Mouse (Mus musculus) ZHBTc4 (cell line): ENCODE results near the gene Rbpj.

Experiments
- DNase-seq: peaks from one replicate; pipeline ENCODE4 v3.0.0-alpha.2; 2011; ENCODE audit warnings: low read depth, low spot score

Rbpj gene

DNA sequence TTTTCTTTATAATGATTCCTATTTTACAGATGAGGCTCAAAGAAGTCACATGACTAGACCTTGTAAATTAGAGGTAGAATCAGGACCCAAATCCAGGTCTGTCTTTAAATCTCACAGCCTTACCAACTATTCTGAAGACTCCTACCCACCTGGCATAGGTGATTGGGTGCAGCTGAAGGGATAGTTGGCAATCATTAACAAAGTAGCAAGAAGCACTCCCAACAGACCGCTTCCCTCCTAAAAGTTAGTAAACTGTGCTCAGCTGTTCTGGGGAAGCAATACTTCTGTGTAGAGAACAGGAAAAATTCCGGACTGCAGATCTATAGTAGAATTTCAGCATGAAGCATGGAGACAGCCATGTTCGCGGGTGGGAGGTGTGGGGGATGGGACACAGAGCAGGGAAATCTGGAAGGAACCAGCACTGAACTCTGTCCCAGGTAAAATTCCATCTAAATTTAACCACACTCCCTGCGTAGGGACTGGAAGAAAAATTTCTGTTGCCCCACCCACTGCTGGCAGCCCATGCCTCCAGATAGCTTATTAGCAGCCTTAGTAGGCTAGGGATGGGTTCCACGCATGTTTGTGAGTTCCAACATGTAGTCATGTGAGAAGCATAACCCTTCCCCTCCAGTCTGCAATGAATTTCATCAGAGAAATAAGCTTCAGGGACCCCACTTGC is 3.3 kb downstream of the Rbpj start:
- DNase-seq = no peak

DNA sequence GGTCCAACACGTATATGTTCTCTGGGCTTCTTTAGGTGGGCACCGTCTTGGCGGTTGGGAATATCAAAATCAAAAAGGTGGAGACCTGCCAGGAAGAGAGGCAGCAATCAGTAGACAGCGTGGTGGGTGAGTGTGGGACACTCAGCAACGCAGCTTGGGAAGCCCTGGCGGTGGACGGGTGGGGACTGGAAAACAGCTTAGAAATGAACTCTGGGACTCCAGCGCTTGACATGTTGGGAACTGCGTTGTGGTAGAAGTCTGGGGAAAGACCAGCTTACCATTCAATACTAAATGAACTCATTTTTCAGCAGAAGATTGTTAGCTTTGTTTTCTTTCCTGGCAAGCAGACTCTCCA is 3.8 kb downstream of the Rbpj start:
- no peak for DNase-seq

DNA sequence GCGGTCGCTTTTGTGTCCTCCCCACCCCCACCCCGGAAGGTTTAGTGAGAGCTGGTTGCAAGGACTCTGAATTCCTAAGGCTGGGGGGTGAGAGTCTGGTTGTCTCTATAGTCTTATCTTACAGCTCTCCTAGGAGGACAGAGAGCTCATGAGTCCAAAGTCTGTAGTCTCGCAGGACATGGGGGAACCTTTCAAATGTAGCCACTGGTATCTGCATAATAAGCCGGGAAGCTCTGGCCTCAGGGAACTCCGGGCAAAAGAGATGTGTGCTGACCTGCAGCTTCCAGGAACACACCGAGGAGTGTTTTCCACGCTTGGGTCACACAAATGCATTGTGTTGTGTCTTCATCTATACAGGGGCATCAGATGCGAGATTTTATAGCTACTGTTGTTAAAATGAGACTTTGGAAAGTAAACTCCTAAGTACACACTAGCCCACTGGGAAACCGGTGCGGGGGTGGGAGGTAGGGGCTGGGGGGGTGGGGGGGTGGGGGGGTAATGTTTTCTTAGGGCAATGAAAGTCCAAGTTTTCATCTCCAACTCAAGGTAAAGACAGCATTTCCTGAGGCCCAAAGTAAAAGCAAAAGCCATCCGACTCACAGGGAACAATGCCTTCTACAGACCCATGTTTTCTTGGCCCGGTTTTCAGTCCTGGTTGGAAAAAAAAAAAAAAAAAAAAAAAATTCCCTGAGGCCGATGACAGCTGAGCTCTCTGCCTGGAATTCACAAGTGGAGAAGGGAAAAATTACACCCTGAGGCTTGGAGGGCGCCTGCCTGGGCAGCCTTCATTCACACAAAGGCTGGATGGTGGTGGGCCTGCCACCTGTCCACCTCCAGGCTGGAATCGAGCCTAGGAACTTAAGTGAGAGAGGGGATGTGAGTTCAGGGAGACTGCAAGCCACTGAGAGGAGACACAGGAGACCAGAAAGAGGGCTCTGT is 4.5 kb downstream of the Rbpj start:
- DNase-seq = peak; percentile 61

DNA sequence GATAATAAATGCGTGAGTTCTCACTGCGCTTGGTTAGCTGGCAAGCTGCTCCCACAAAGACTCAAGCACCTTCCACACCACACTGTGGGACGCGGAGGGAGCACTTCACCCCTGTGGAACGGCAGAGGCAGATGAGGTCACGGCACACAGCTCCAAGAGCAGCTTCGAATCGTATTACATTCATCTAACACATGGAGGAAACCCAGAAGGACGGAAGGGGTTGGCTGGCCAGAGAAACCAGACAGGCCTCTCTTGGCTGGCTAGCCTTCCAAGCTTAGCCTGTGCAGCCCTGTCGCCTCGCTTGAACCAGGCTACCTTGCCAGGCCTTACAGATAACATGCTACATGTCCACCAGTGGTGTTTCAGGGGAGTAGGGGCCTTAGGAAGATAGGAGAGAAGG is 6.5 kb downstream of the Rbpj start:
- DNase-seq = no peak

DNA sequence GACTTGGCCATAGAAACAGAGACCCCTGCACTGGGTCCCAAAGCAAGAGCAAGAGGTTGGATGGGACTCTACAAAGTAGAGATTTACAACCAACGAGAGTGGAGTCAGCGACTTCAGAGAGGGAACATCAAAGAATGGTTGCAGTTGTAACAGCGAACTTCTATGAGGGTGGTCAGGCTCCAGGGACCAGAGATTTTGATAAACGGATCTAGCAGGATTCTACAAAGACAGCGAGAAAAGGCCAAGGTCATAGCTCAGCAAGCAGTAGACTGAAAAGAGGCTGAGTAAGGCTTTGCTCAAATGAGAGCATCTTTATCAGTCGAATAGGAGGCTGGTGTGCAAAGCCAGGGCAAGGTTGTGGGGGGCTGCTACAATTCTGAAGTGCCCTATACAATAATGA is 13.2 kb downstream of the Rbpj start:
- no peak for DNase-seq

DNA sequence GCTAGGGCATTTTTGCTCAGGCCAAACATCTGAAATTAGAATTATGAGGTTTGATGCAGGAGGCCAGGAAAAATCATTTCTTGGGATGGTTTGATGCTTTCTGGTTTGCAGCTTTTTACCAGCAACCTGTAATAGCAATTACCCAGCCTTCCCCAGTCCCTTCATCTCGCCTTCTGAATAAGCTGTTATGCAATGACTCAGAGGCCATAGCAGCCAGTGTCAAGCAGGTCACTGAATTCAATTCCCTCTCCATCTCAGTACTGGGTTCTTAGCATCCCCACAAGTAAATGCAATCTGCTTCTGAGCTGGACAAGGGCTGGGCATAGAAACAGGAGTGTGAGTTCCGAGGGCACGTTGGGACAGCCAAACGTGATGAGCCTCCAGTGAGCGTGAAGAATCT is 13.9 kb downstream of the Rbpj start:
- DNase-seq = no peak

DNA sequence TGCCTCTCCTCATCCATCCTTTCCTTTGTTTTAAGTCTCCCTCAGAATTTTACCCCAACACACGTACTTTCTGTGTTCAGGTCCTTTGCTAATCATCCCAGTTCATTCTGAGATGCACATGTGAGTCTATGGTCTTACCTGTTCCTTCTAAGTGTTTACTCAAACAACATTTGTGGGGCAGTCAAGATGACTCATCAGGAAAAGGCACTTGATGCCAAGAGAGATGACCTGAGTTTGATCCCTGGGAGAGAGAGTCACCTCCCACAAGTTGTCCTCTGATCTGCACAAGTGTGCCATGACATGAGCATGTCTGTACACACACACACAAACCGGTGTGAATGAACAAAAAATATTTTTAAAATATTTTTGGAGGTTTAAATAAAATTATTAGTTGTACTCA is 15.1 kb downstream of the Rbpj start:
- DNase-seq = no peak

DNA sequence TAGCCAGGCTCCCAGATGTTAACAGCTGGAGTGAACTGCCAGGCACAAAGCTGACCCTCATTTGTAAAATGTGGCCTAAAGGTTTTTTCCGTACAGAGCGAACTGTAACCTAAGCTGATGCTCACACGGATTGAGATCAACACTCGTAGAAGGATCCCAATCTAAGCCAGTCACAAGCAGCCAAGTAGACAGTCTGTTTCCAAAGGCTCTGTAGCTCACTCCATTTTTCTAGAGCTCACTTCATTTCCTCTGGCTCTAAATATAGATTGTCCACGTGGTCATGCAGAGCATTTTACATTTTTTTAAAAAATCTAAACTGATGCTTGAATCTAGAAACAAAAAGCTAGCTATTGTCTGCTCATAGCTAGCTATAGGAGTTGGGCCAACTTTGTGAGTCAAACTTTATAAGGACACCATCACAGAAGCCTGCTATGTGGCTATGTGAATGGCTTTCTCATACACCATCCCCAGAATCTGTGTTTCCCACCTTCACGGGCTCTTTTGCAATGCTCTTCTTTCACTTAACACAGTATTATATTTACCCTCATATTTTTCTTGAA is 19.2 kb downstream of the Rbpj start:
- DNase-seq = no peak

DNA sequence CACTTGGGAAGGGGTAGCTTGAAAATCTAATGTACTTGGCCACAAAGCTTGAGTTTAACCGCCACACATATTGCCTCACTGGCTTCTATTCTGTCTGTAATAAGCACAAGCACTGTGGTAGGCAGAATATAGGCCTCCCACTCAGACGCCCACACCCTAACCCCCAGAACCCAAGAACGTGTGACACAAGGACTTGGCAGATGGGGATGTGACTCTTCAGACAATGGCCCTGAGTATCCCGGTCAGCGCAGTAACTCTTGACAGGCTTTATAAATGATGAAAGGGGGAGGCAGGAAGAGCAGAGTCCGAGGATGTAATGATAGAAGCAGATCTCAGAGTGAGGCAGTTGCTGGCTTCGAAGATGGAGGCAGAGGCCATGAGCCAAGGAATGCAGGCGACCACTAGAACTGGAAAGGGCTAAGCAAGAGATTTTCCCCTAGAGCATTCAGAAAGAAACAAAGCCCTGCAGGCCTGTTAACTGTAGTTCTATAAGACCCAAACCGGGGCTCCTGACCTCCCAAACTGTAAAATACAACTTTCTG is 20.1 kb downstream of the Rbpj start:
- no peak for DNase-seq

DNA sequence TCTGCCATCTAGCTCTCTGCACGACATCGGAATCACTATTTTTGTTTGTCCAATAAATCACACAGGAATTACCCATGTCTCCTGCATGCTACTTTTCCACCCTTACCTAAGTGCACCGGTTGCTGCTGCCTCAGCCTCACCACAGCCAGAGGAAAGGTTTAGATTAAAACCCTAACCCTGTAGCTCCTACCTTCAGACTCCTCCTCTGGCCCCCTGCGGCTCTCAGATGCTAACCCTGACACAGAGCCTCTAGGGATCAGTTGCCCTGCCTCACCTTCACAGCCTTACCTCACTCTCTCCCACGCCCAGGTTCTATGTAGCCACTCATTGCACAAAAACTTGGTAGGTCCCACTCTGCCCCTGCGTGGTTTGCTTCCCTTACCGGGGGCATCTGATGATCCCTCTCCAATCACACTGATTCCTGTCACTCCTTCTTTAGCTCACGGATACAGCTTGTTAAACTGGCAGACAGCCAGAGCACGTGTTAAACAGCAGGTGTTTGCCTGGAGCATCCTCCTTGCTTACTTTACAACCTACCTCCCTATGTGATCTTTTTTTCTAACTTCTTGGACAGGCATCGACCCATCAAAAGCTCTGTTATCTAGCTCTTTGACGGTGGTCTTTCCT is 21.1 kb downstream of the Rbpj start:
- peak; percentile 35 for DNase-seq

DNA sequence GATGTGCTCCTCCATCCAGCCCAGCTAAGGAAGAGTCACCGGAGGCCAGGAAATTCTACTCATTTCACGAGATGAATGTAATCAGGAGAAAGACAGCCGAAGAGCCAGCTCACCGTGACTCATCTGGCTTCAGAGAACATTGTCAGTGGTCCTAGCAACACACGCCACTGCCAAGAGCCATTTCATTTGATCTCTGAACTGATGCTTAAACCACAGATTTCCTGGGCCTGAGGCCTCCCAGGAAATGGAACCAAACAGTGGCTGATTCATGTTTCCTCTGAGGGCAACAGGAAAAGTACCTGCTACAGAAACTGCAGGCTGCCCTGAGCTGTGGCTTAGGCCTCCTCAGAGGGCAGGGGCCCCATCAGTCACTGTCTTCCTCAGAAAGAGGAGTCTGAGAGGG is 24.7 kb downstream of the Rbpj start:
- DNase-seq = no peak

DNA sequence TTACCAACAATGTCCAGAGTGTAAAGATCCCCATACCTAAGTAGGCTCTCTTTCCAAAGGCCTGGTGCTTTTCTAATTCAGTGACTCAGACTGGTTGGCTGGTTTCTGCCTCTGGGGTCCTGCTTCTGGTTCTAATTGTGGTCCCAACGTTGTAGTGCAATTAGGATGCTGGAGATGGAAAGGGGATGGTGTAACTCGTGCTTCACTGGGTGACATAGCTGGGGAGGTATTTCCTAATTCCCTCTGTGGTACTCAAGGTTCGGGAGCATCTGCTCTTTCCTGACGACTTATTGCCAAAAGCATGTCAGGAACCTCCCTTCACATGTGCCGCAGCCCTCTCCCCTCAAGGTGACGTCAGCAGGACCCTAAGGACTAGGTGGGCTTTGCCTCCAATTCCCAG is 27.8 kb downstream of the Rbpj start:
- DNase-seq = no peak

DNA sequence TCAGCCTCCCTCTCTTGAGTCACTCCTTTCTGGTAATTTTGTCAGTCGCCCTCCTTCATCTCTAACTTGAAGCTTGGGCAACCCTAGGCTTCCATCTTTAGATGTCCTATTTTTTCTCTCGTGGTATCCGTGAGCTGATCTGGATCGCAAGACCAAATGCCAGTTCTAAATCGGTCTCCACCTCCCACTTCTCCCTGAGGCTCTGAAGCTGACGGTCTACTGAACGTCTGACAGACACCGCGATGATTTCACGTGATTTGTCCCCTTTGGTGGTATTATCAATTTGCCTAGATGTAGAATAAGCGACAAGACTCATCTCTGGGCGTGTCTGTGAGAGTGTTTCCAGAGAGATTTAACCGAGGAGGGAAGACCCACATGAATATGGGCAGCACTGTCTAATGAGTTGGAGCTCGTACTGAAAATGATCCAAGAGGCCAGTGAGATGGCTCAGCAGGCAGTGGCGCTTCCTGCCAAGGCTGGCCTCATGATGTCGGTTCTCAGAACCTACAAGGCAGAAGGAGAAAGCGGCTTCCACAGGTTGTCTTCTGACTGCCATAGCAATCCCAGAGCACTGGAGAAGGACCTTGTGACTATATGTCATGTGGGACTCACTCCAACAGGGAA is 28.7 kb downstream of the Rbpj start:
- DNase-seq = no peak

DNA sequence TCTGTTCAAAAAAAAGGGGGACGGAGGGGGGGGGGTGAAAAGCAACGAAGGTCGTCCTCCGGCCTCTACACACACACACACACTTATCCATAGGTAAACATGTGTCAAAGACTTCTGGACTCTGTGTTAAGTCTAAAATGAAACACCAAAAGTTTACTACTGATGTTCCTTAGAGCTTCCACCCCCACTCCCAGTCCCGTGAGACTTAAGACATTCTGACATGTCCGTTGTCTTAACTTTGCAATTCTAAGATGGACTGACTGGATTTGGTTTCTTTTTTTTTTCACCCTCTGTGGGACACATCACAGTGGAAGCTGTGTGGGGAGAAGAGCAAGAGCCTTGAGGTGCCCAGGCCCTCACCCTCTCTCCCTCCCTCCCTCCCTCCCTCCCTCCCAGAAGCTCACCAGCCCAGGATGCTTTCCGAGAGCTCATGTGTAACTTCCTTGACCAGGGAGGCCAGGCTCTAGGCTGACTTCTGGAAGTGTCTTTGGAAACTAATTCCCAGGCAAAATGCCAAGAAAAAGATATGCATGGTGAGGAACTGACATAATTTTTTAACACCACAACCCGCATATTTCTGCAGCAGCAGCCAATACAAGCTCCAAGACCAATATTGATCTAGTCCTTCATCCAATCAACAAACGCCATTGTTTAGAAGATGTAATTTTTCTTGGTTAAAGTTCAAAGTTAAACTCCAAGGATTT is 31.0 kb downstream of the Rbpj start:
- no peak for DNase-seq

DNA sequence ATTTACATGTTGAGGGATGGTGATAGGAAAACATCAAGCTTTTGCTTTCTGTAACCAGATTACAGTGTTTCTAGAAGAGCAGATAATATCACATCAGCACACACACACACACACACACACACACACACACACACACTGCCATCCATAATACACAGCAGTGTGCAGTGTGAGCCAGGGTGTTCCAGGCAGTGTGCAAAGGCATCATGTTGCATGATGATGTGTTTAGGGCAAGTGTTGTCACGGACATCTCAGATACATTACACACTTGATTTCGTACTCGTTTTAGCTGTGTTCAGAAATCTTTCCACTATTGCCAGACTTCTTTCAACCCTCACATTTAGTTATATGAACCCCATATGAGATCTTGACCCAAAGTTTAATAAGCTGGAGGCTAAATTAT is 33.6 kb downstream of the Rbpj start:
- no peak for DNase-seq

DNA sequence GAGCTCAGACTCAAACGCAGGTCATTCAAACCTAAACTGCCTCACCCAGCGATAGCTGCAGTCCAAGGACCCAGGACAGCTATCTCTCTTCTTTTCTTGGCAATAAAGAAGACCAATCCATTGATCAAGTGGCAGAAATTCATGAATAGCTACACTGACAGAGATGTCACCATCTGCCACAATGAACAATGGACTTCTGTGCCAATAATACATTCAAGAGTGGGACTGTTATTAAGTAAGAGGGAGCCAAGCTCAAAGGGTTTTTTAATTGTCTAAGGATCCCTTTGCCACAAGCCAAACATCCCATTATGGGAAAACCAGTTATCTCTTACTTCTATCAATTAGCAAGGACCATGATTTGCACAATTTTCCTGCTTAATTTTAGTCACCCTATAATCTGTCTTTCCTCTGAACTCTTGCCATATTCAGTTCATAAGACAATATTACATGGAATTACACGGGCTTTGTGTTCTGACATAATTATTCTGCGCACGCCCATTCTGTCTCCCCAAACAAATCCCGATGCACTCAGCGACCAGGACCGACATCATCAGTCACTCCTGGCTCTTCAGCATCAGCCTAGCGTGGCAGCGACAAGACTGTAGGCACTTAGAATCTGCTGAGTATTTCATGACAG is 34.7 kb downstream of the Rbpj start:
- DNase-seq = no peak

DNA sequence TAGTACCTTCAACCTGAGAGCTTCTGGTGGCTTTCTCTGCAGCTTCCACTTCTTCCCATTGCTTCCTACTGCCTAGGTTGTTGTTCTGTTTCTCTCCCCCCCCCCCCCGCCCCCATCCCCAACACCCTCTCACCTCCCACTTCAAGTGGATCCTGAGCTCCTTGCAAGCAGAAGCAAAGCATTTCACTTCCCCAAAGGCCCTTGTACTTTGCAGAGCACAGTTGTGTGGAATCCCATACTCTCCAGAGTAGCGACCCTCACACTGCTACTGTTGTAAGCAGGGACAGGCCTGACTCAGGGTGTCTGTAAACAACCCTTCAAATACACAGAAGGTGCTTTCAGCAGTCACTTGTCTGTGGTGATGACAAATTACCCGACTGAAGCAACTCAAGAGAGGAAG is 37.3 kb downstream of the Rbpj start:
- DNase-seq = no peak

DNA sequence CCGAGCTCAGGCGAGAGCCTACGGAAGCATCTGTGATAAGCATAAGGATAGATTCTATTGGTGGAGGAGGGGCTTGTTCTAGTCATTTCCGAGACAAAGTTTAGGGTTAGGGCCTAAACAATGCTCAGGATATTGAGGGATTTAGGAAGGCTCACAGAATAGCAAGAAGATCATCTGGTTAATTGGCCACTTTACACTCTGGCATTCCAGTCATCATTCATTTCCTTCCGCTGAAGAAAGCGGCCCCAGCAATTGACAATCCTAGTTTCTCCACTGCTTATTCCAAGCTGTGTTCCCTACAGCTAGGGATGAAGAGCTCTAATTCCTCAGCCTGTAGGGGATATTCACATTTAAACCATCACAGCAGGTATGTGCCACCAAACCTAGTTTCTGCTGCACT is 39.8 kb downstream of the Rbpj start:
- peak; percentile 84 for DNase-seq

DNA sequence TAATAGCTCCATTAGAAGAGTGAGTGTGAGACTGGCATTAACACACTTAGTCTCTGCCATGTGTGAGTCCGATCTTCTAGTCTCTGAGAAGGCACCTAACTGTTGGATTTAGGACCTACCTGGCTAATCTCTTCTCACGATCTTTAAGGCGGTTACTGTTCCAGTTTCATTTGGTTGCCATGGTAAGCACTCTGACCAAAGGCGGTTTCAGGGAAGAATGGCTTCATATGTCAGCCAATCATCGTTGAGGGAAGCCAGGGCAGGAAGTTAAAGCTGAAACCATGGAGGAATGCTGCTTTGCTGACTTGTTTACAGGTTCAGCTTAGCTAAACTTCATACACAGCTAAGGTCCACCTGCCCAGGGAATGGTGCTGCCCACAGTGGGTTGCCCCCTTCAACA is 41.4 kb downstream of the Rbpj start:
- DNase-seq = peak; percentile 80

DNA sequence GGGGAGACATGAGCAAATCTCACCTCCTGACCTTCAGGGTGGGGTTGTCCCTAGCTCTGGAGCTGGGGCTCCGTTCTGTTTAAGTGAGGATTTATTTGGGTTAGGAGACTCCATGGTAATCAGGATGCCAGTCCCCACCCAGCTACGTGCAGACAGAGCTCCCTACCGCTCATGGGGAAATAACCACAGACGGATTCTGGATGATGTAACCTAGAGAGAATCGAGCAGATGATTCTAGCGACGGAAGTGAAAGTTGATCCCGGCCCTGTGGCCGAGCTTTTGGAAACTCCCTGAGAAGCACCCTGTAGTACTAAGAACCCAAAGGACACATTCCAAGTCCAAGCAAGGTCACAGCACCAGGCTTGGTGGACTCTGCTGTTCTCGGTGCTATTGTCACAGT is 43.5 kb downstream of the Rbpj start:
- DNase-seq = peak; percentile 79

DNA sequence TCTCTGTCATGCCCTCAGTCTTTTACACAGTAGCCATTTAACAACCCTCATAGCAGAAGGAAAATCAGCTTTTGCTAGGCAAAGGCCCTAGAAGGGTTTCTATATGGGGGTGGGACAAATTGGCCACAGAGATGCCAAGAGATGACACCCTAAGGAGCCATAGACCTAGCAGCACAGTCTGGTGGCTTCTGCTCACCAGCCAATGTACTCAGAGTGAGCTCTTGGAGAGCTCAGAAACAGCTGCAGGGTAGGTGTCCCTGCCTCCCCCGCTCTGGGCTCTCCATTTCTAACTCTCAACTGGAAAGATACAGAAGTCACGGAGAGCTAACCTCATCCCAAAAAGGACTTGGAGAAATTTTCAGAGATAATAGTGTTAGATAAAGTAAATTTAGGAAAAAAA is 44.0 kb downstream of the Rbpj start:
- DNase-seq = no peak
